Mouse (Mus musculus): ENCODE measurements around the gene Fuz. TPM values are rescaled to one million over a fixed set of nuclear protein-coding genes. Genes with fewer than 3 reads are reported as not detected.

The Fuz gene
- 30.4 and 32.4 TPM in 2 replicates for polyA plus RNA-seq (2012; rRNA removed)

DNA sequence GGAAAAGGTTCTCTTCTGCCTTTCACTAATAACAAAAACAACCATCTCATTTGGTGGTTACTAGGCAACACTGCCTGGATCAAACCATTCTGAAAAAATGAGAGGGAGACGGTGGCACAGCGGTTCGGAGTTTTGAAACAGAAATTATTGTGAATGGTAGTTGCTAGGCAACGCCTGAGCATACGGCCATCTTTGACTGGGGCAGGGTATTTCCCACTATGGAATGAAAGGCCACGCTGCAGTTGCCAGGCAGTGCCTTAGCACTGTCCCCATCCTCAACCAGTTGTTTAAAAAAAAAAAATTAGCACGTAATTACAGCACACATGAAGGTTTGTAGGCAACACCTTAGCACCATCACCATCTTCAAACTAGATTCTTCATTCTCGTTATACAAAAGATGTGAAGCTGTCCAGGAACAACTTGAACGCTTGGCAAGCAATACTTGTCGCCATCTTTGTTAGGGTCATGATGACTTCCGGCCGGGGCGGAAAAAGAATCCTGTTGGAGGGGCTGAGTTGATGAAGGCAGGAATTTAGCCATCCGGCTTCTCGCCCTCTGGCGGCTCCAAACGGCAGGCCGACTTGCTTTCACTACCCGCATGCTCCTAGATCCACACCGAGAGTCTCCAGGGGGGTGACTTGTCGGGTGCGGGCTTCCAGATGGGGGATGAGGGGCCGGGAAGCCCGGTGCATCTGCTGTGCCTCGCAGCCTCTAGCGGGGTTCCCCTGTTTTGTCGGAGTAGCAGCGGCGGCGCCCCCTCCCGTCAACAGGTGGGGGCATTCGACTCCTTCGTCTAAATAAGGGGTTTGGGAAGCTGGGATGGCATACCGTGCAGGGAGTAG is at the start of gene Fuz:
Gene Fuz (plus strand): TSS at position 487 of the 842 bp plus-strand sequence.
- DNase-seq (ENCODE audit: extremely low spot score in 1 of 2, low spot score in 1 of 2) = peak; percentile 92 to 95

DNA sequence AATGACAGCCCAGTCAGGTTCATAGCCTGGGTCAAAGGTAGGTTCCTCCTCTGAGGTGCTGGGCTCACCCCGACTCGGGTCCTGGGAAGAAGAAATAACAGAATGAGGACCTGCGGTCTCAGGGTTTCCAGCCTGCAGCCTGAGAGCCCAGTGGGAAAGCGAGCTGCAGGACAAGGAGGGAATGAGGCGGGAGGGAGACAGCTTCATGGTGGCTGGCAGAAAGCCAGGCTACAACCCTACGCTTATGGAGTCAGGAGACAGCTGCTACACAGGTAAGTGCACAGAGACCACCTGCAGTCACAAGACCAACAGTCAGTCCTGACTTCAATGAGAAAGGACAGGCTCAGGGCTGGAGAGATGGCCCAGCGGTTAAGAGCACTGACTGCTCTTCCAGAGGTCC is 49.1 kb upstream of the Fuz start:
- DNase-seq (ENCODE audit: extremely low spot score in 1 of 2, low spot score in 1 of 2) = no peak

DNA sequence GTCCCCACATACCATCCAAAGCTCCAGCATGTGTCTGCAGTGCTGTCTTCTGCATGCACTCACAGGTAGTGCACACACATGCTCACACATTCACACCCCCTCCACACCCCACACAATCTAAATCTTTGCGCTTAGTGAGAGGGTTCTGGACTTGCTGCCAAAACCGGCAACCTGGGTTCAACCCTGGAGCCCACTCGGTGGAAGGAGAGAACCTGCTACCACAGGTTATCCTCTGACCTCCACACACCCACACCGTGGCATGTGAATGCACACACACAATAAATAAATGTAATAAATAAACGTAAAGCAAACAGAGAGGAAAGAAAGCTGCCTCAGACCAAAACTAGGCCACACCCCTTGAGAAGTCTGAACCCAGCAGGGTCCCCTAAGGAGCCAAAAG is 48.1 kb upstream of the Fuz start:
- no peak for DNase-seq (ENCODE audit: extremely low spot score in 1 of 2, low spot score in 1 of 2)

DNA sequence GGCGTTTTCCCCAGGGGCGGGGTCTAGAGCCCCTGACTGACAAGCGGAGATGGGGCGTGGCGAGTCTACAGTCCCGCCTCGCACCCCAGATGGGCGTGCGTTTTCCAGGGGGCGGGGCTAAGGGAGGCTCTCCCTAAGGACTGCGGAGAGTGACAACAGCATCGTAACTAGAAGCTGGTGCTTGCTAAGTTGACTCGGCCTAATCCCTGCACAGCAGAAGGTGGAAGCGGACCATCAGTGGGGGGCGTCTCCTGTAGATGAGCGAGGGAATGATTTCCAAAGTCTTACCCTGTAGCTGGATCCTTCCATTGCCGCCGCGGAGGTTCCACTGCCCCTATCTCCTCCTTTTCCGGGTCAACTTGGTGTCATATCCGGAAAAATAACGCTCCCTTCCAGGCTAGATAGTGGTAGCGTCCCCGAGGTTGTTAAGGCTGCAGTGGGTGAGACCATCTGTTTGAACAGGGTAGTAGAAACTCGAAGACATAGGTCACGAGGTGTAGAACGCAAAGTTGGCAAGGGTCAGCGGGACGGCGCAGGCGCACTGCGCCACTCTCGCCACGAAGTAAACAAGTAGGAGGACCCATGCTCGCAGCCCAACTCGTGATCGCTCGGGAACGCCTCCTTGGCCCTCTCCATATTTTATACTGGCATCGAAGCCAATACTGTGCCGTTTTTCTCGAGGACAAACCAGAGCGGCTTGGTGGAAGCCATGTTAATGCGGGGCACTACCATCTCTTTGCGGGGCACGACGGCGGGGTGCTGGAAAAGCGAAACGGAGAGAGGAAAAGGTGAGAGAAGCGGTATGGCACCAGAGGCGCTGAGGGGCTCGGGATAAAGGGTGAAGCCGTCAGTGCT is 47.1 kb upstream of the Fuz start, which contains the start of the genes Akt1s1 and Tbc1d17:
Gene Akt1s1 (plus strand): TSS at position 431 of the 855 bp plus-strand sequence.
Gene Tbc1d17 (minus strand): TSS at position 519 of the 855 bp plus-strand sequence.
- peak; percentile 100 for DNase-seq (ENCODE audit: extremely low spot score in 1 of 2, low spot score in 1 of 2)

DNA sequence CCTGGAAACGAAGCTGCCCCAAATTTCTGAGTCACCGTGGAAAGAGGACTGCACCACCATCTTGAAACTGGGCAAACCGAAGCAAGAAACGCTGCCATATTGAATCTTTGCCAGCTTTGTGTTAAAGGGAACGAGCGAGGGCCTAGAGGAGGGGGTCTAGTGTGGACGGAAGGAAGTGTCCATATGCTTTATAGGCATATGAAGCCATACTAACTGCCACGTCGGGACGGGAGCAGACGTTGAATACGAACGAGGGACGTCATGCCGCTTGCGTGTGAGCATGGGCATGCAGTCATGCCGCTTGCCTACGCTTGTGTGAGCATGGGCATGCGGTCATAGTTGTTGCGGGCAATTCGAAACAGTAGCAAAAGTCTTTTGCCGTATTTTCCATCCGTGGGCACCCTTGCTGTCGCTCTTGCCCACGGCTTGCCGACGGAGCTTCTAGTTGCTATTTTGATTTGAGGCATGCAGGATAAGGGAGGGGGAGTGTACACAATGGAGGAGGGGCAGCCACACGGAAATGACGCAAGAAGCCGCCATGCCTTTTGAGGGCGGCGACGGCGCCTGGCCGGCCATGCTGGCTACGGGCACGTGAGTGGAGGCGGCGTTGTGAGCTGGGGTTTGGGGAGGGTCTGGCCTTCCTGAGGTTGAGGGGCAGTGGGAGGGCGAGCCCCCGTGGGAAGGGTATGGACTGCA is 46.3 kb upstream of the Fuz start:
- DNase-seq (ENCODE audit: extremely low spot score in 1 of 2, low spot score in 1 of 2) = peak; percentile 92

DNA sequence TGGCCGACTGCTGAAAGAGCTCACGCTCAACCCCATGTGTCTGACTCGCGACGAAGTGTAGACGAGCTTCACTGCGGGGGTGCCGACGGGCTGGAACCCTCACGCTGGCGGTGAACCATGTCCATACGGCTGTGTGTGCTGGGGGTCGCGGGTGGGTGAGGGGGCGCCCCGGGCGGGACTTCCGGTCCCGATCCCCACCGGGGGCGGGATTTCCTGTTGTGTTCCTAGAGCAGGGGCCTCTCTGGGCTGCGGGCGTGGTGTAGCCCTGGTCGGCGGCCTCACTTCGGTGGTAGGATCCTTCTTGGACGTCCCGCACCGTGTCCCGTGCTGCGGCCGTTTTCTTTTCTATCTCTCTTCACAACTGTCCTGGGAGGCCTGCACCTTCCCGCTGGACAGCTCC is 45.7 kb upstream of the Fuz start:
- DNase-seq (ENCODE audit: extremely low spot score in 1 of 2, low spot score in 1 of 2) = peak in 1 of 2 experiments; percentile 76

DNA sequence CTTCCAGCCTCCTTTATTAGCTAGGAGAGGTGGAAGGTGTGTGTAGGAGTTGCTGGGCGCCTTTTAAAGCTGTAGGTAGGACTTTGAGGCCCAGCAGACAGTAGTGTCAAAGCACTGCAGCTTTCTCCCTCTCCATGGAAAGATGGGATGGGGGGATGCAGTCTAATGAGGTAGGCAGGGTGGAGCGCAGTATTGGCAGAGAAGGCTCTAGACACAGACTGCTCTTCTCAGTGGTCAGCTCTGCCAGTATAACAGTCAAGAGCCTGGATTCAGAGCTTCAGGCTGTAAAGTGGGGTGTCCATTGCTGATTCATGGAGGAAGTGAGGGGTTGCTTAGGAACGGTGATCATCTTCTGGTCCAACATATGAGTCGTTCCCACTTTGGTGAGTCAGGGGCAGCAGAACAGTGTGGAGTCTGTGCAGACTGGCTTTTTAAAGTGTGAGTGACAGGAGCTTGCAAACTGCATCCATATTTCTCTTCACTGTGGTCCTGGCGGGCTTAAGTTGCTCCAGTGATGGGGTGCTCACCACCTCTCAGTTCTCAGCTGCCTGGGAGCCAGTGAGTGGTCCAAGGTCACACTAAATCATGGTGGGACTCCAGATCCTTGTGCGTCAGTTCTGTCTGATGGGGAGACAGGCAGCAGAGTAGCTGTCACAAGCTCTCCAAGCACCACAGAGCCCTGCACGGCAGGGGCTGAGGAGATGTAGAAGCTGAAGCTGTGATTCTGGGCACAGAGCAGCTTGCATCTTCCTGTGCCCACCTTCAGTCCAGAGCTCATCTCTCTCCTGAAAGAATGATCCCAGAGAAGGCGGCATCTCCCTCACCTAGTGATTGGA is 44.9 kb upstream of the Fuz start:
- no peak for DNase-seq (ENCODE audit: extremely low spot score in 1 of 2, low spot score in 1 of 2)

DNA sequence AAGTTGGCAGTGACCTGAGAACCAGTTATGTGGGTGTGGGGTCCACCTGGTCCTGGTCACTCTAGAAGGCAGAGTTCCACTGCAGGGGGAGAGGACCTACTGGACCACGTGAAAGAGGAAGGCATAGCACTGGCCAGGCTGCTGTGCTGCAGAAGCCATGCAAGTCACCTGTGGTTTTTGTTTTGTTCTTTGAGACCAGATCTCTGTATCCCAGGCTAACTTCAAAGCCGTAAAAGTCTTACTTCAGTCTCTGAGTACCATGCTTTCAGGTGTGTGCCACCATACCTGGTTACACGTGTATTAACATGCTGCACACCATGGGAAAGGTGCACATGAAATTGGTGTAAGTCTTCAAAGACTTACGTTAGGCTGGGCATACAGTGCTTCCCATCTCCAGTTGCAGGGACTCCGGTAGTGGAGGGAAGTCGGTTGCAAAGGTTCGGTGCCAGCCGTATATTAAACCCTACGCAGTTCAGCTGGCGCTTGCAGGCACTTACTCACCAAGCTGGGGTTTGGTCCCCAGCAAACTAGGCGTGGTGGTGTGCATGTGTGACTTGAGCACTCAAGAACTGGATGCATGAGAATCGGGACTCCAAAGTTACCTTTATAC is 44.1 kb upstream of the Fuz start:
- DNase-seq (ENCODE audit: extremely low spot score in 1 of 2, low spot score in 1 of 2) = no peak

DNA sequence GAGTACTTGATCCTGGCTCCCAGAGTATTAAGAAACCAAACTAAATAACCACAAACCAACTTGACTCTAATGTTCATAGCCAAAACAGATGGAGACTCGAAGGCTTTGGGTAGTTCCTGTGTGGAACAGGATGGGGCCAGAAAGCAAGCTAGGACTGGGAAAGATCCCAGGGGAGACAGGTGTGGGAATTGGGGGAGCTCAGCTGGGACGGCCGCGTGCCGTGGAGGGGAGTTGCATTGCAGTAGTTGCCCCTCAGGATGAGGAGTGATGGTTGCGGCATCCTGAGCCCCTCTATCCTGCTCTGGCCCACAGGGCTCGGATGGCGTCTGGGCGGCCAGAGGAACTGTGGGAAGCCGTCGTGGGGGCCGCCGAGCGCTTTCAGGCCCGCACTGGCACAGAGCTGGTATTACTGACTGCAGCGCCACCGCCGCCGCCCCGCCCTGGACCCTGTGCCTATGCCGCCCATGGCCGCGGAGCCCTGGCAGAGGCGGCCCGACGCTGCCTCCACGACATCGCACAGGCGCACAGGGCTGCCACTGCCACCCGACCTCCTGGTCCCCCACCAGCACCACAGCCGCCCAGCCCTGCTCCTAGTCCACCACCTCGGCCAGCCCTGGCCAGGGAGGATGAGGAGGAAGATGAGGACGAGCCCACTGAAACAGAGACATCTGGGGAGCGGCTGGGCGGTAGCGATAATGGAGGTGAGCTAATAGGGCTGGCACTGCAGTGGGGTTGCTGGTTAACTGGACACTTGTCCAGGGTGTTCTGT is 43.4 kb upstream of the Fuz start:
- no peak for DNase-seq (ENCODE audit: extremely low spot score in 1 of 2, low spot score in 1 of 2)

DNA sequence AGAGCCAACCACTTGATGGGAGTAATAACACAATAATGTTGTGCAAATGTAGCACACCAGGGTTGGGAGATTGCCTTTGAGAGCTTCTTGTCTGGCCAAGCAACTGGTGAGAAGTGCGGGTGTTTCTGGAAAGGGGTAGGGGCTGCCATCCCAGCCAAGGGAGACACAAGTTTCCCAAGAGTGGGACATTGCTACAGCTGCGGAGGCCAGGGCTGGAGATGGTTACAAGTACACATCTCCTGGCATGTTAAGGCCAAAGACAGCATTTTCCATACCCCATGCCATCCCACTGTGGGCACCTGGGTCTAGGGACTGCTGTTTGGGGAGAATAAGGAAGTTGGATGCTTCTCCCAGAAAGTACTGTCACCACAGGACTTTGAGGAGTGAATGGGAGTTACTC is 42.8 kb upstream of the Fuz start:
- no peak for DNase-seq (ENCODE audit: extremely low spot score in 1 of 2, low spot score in 1 of 2)

DNA sequence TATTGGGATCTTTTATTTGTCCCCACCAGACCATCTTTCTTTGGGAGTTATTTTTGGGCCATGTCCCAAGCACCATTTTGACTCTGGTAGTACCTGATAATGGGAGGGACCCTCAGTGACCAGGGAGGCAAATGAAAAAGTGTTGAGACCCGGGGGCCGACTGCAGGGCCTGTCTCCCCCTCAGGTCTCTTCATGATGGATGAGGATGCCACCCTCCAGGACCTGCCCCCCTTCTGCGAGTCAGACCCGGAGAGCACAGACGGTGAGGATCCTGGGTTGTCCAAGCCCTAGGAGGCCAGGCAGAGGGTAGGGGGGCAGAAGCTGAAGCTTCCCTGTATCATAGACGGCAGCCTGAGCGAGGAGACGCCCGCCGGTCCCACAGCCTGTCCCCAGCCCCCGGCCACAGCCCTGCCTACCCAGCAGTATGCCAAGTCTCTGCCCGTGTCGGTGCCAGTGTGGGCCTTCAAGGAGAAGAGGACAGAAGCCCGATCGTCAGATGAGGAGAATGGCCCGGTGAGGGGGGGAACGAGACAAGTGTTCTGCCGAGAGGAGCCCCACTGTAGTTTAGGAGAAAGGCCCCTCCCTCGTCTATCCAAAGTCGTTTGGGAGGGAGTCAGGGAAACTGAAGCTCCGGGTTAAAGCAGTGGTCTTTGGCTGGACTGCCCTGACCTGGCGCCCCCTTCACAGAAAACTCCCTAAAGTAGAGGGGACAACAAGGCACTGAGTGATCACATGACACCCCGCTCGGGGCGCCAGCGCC is 42.1 kb upstream of the Fuz start:
- no peak for DNase-seq (ENCODE audit: extremely low spot score in 1 of 2, low spot score in 1 of 2)

DNA sequence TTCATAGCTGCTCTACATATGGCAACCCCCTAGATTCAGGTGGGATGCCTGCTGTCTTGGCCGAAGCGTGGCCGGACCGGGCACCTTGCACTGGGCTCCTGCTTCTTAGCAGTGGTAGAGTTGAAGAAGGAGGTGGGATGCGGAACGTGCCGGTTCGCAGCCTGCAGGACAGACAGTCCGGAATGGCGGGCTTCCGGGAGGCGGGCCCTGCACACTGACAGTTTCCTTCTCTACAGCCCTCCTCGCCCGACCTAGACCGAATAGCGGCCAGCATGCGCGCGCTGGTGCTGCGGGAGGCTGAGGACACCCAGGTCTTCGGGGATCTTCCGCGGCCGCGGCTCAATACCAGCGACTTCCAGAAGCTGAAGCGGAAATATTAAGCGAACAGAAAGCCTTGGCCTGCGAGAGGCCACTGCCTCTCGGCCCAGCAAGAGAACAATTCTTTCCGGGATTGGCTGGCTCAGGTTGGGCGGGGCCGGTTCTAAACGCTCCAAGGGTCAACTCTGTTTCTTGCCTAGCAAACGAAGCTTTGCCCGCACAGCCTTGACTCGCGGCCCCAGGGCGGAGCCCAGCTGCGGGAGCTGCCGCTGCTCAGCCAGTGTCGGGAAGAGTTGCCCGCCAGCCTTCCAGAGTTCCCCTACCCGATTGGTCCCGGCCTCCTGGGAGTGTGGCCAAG is 41.4 kb upstream of the Fuz start:
- DNase-seq (ENCODE audit: extremely low spot score in 1 of 2, low spot score in 1 of 2) = peak in 1 of 2 experiments; percentile 71

DNA sequence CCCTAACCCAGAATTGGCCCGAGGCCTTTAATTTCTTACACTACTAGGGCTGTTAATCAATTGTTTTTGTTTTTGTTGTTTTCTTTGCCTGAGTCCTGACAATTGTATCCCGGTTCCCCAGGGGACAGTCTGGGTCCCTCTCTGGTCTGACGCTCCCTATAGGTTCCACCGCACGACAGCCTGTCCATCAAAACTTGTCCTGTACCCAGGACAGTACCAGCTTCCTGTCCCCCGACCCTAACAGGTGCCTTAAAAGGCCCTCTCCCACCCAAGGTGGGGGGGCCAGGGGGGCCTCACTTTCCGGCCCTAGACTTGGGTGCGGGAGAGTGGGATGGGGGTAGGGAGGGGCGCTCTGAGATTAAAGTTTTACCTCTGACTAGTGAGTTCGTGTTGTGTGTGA is 40.8 kb upstream of the Fuz start:
- no peak for DNase-seq (ENCODE audit: extremely low spot score in 1 of 2, low spot score in 1 of 2)

DNA sequence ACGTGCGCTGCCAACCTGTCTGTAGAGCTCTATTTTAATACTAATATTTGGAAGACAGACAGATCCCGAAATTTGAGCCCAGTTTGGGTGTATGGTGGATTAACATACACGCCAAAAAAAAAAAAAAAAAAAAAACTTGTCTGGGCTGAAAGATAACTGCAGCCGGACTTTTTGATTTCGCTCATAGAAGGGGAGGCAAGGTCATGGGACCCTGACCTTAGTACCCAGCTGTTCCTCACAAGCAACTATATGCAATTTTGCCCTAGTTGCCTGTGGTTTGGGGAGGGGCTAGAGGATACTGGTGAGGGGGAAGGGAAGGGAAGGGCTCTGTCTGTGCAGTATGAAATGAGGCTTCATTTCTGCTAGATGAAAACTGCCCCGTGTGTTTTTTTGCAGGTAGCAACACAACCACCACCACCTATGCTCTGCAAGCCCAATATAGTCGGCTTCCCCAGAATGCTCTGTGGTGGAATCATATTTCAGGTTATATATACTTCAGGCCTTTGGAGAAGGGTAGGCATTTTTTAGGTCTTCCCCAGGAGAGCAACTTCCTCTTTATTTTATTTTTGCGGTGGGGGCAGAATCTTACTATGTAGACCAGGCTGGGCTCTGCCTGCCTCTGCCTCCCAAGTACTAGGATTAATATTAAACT is 39.5 kb upstream of the Fuz start:
- DNase-seq (ENCODE audit: extremely low spot score in 1 of 2, low spot score in 1 of 2) = no peak

DNA sequence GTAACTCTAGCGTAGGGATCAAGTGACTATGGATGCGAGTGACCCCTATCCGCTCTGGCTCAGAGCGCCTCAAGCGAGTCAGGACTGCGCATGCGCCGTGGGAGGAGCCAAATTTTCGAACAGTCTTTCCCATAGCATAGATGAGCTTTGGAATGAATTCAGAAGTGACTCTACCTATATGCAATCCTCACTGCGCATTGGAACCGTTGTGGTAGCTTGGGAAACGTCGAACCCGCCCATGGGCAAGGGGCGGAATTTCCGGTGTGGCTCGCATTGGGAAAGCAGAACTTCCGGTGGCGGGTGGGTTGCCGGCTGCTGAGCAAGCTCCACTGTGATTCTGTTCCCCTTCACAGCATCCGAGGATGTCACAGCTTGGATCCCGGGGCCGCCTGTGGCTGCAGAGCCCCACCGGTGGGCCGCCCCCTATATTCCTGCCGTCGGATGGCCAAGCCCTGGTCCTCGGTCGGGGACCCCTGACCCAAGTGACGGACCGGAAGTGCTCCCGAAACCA is 38.8 kb upstream of the Fuz start, which contains the start of gene Pnkp:
Gene Pnkp (plus strand): TSS at position 98 of the 511 bp plus-strand sequence.
- DNase-seq (ENCODE audit: extremely low spot score in 1 of 2, low spot score in 1 of 2) = peak; percentile 93 to 96

DNA sequence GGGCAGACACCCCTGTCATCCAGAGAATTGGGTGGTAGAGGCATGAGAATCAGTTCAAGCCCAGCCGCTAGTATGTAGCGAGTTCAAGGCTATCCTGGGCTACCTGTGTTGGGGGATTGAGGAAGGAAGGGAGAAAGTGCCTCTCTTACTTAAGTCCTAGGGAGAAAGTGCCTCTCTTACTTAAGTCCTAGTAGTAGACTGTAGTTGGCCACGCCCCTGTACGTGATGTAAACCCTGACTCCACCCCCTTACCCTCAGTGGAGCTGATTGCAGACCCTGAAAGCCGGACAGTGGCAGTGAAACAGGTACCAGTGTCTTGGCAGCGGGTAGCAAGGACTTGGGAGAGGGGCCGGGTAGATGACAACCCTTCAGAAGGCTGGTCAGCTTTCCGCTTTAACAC is 38.0 kb upstream of the Fuz start:
- no peak for DNase-seq (ENCODE audit: extremely low spot score in 1 of 2, low spot score in 1 of 2)

DNA sequence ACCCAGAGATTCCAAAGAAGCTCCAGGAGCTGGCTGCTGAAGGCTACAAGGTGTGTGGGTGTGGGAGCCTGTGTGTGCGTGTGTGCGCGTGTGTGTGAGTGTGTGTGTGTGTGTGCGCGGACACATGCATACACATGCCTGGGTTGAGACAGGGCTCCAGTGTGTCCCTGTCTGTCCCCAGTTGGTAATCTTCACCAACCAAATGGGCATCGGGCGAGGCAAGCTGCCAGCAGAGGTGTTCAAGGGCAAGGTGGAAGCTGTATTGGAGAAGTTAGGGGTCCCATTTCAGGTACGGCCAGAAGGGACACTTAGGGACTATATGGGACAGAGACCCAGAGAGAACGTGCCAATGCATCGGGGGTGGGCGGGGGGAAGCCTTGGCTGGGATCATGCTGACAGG is 36.0 kb upstream of the Fuz start:
- DNase-seq (ENCODE audit: extremely low spot score in 1 of 2, low spot score in 1 of 2) = no peak
